Mouse (Mus musculus) hindbrain, embryonic 14.5 days (tissue): ENCODE data around the gene Vmn1r81. TPM values are rescaled to one million over a fixed set of nuclear protein-coding genes. Genes with fewer than 3 reads are reported as not detected.

ENCODE experiments used
- ATAC-seq: fragments of 200-750 bp; cut with Nextera tagmentation; 2 replicates; pipeline ENCODE4 v1.8.0; 2017; ENCODE audit warnings: moderate number of reproducible peaks, mild to moderate bottlenecking, moderate TSS enrichment, moderate library complexity; ENCODE audit not compliant: low FRiP score
- DNase-seq: peaks from one replicate; pipeline ENCODE4 v3.0.0-alpha.2; 2015; ENCODE audit warnings: low spot score
- H3K27ac ChIP-seq: fragments of 300-500 bp; sonication (generic); 2 replicates; pipeline ENCODE4 v1.5.1; 2014; ENCODE audit warnings: mild to moderate bottlenecking, moderate library complexity
- H3K27me3 ChIP-seq: fragments of 300-500 bp; sonication (generic); 2 replicates; pipeline ENCODE4 v1.6.1; 2014; ENCODE audit warnings: mild to moderate bottlenecking, low read length, mixed read lengths; ENCODE audit not compliant: control insufficient read depth, insufficient read depth
- H3K36me3 ChIP-seq: fragments of 300-500 bp; sonication (generic); replicated peaks from 2 replicates; pipeline ENCODE4 v1.6.1; 2014; ENCODE audit not compliant: control insufficient read depth, insufficient read depth
- H3K4me1 ChIP-seq: fragments of 300-500 bp; sonication (generic); replicated peaks from 2 replicates; pipeline ENCODE4 v1.6.1; 2014; ENCODE audit warnings: antibody characterized with exemption, low read length, mixed read lengths; ENCODE audit not compliant: control insufficient read depth, insufficient read depth
- H3K4me2 ChIP-seq: fragments of 300-500 bp; sonication (generic); replicated peaks from 2 replicates; pipeline ENCODE4 v1.6.1; 2014; ENCODE audit warnings: mild to moderate bottlenecking, moderate library complexity
- H3K4me3 ChIP-seq: fragments of 300-500 bp; sonication (generic); replicated peaks from 2 replicates; pipeline ENCODE4 v1.5.1; 2014; ENCODE audit warnings: mild to moderate bottlenecking, low read length
- H3K9ac ChIP-seq: fragments of 300-500 bp; sonication (generic); 2 replicates; pipeline ENCODE4 v1.6.1; 2014
- H3K9me3 ChIP-seq: fragments of 300-500 bp; sonication (generic); 2 replicates; pipeline ENCODE4 v1.6.1; 2016; ENCODE audit warnings: low read length; ENCODE audit not compliant: control insufficient read depth
- WGBS: fragments of 180-500 bp; shearing (Covaris S2); extraction: QIAGEN DNeasy Blood & Tissue Kit; methylation state at CpG from one replicate; pipeline ENCODE4 v1.1.7; 2014; 5-methylcytosine and 5-hydroxymethylcytosine counted together
- polyA plus RNA-seq: library from polyadenylated mRNA; unstranded; fragments of >200 nt; fragmentation: Nextera tagmentation; extraction: Ambion mirVana; gene quantifications from 2 replicates; pipeline ENCODE4 v1.2.1, GENCODE M21; 2014

The Vmn1r81 gene
- polyA plus RNA-seq: not detected in 2 replicates

- DNase-seq (no peak), ATAC-seq (no peak)
- Histone ChIP-seq H3K36me3 (no peaks in the 10 kb centered on the region), H3K4me2 (no peak within 1 kb of the TSS), H3K27ac (no peak within 1 kb of the TSS), H3K4me3 (no peak within 1 kb of the TSS), H3K4me1 (no peaks in the 10 kb centered on the region), H3K27me3 (no peaks in the 10 kb centered on the region), H3K9ac (no peak within 1 kb of the TSS), H3K9me3 (0 out of 2 replicates have a peak, but pooled peaks cover 6% of the 10 kb centered on the region)
- 69% methylated on average over 1 of the region's 1 CpGs for WGBS
Observed at GRCm38 (mm10) chr7:12268169-12268568, at the start of gene Vmn1r81. Gene Vmn1r81, minus strand, starts transcription at chr7:12268269.

GRCm38 (mm10) chr7:12300130-12300529 is 32.1 kb upstream of the Vmn1r81 start, which contains the start of gene Vmn1r82:
Gene Vmn1r82, plus strand, starts transcription at chr7:12300430.
- Histone ChIP-seq H3K27me3 (no peaks in the 10 kb centered on the region), H3K27ac (no peak within 1 kb of the TSS), H3K9me3 (peaks cover 26% of the 10 kb centered on the region), H3K4me3 (no peak within 1 kb of the TSS), H3K4me2 (no peak within 1 kb of the TSS), H3K36me3 (no peaks in the 10 kb centered on the region), H3K9ac (no peak within 1 kb of the TSS), H3K4me1 (no peaks in the 10 kb centered on the region)
- DNase-seq (no peak), ATAC-seq (no peak)
- 68% methylated on average over 2 of the region's 2 CpGs for WGBS

- no peak for ATAC-seq
- 65% methylated on average over 2 of the region's 2 CpGs for WGBS
Observed at GRCm38 (mm10) chr7:12204141-12204540, 63.9 kb downstream of the Vmn1r81 start.

More at GRCm38 (mm10) chr7:12204141-12204540, 63.9 kb downstream of the Vmn1r81 start:
- H3K27me3 ChIP-seq: no peaks in the 10 kb centered on the region
- no peak overlapping the region for H3K4me3 ChIP-seq
- 0 out of 2 replicates have a peak, but pooled peaks cover 4% of the 10 kb centered on the region for H3K9me3 ChIP-seq
- no peak for DNase-seq
- no peak overlapping the region for H3K27ac ChIP-seq
- H3K36me3 ChIP-seq: no peaks in the 10 kb centered on the region
- H3K4me2 ChIP-seq: no peak overlapping the region
- H3K9ac ChIP-seq: no peak overlapping the region
- H3K4me1 ChIP-seq: no peaks in the 10 kb centered on the region

Other genes starting within 250 kb of the Vmn1r81 start
- not detected in 2 replicates for gene Vmn1r77, start 231.5 kb downstream of the Vmn1r81 start, polyA plus RNA-seq
- not detected in 2 replicates for gene Vmn1r78, start 118.0 kb downstream of the Vmn1r81 start, polyA plus RNA-seq
- not detected in 2 replicates for gene Vmn1r79, start 97.0 kb downstream of the Vmn1r81 start, polyA plus RNA-seq
- not detected in 2 replicates for gene Vmn1r80, start 79.0 kb downstream of the Vmn1r81 start, polyA plus RNA-seq
- gene Vmn1r82, start 32.2 kb upstream of the Vmn1r81 start, polyA plus RNA-seq: not detected in 2 replicates
- not detected in 2 replicates for gene Vmn1r83, start 61.2 kb upstream of the Vmn1r81 start, polyA plus RNA-seq
- not detected in 2 replicates for gene Vmn1r84, start 101.0 kb upstream of the Vmn1r81 start, polyA plus RNA-seq
- gene Zfp551, start 154.5 kb upstream of the Vmn1r81 start, polyA plus RNA-seq: 11.6 and 11.7 TPM in 2 replicates
- 47.1 and 49.4 TPM in 2 replicates for gene Zfp606, start 210.0 kb upstream of the Vmn1r81 start, polyA plus RNA-seq
- not detected in 2 replicates for gene 2900092C05Rik, start 244.2 kb upstream of the Vmn1r81 start, polyA plus RNA-seq